Mouse (Mus musculus) neutrophil, adult 5-6 weeks (primary cell): ENCODE measurements around the gene Fgfr2. TPM values are rescaled to one million over a fixed set of nuclear protein-coding genes. Genes with fewer than 3 reads are reported as not detected.

ENCODE experiments used
- ATAC-seq: fragments of 151-379, 151-347 bp; 2 replicates; pipeline ENCODE4 v1.8.0; 2017; ENCODE audit warnings: mild to moderate bottlenecking, moderate TSS enrichment; ENCODE audit not compliant: insufficient number of reproducible peaks, poor library complexity, low FRiP score, severe bottlenecking; ENCODE audit errors: extremely low read depth
- total RNA-seq: library from RNA; stranded (forward); fragments of 200-1000 nt; gene quantifications from 2 replicates; pipeline ENCODE4 v1.2.3, GENCODE M21; 2017

Gene Fgfr2
- total RNA-seq, 1 experiment from 2014 or later: not detected

DNA sequence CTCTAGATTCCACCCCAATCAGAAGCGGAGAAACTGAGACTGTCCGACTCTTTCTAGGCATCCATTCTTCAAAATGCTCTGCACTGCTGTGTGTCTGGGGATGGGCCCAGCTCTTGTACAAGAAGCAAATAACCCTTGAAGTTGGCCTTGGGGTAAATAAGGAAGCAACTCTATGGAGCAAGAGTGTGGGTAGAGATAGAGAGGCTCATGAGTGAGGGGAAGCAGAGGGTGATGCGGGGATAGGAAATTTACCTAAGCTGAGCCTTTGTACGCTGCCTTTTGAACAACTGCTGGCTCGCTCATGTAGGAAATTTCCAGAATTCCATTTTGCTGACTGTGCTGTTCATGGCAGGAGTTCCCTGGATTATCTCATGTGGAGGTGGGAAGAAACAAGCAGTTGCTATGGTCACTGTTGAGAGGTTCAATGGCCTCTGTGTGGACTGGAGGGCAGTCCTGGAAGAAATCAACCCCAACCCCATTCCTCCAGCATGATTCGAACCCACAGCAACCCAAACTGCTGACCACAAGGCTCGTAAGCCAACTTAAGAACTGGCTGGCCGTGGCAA, 896.0 kb downstream of the Fgfr2 start:
- no peak for ATAC-seq

DNA sequence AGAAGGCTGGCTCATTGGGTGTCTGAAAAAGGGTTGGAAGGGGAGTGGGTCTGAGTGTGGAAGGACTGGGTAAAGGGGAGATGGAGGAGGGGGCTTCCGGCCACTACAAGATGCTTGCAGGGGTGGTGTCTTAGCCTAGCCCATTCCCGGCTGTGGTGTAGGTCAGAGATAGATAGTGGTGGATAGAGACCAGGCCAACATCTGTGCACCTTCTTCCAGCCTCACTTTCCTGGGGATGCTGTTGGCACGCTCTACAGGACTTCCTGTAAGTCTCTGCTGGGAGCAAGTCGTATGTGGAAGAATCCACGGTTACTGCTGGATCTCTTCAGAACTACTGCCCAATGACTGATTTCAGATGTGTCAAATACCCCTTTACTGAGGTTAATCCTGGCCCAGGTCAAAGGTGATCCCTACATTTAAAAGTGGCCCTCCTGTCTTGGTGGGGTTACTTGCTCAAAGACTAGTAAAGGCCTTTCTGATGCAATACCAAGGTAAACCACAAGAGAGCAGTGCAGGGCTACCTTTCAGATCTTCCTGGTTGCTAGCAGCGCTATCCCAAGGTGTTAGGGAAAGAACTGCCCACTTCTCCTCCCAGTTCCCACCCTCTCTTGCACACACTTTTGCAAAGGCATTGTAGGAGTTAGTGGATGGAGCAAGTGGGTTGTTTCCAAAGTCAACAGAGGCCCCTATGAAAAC, 896.6 kb downstream of the Fgfr2 start:
- peak; percentile 51; the same call in 1 of the 2 replicates for ATAC-seq

DNA sequence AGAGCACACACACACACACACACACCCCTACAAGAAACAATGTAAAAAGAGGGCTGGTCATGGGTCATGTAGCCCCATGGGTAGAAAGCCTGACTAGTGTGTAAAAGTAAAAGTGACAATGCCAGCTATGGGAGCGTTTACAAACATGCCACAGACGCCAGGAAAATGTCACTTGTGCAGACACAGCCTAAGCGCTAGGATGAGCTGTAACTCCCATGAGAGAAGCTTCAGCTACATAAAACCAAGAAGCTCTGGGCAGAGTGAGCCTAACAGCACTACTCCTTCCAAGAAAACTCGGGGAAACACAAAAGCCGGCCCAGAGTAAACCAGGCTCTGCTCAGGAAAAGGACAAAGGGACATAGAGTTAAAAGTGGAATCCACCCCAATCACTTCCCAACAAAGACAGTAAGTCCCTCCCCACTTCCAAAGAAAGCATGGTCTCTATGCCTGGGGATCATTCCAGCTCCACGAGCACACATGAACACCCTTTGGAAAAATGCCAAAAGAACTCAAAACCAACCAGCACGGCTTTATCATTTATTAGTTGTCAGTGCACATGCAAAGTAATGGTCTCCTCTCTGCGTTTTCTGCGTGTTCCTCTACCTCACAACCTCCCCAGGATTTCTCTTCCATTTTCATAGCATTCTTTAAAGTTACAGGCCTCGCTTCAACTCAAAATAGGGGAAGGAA, 899.6 kb downstream of the Fgfr2 start:
- no peak for ATAC-seq

DNA sequence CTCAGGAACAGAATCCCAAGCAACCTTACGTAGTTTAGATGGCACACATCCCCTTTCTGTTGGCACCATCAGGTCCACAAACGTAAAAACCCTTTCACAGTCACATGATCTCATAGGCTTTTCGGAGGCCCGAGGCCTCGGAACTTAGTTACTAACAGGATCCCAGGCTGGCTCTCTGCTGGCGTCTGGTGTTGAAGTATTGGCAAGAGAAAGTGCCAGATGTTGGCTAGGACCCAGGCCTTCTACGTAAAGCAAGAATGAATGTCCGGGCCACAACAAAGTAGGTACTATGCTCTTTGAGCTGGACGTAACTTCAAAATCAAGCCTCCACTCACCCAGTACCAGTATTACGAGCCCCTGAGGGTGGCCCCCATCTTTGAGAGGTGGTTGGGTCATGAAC, 909.1 kb downstream of the Fgfr2 start:
- ATAC-seq: no peak

DNA sequence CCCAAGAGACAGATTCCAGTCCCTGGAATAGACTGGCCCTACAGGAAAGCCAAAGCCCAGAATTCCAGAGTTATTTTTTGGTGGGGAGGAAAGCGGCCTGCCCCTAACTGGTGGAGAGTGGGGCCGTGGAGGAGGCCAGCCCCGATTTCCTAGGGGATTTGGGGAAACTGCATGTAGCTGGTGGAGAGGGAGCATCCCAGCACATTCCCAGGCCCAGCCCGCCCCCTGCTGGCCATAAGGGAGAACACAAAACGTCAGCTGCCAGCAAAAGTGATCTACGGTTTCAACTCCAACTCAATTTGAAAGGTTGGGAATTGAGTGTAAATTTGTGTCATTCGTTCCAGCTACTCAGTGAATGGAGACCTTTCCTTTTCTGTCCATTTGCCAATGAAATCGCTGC, 909.7 kb downstream of the Fgfr2 start:
- no peak for ATAC-seq

DNA sequence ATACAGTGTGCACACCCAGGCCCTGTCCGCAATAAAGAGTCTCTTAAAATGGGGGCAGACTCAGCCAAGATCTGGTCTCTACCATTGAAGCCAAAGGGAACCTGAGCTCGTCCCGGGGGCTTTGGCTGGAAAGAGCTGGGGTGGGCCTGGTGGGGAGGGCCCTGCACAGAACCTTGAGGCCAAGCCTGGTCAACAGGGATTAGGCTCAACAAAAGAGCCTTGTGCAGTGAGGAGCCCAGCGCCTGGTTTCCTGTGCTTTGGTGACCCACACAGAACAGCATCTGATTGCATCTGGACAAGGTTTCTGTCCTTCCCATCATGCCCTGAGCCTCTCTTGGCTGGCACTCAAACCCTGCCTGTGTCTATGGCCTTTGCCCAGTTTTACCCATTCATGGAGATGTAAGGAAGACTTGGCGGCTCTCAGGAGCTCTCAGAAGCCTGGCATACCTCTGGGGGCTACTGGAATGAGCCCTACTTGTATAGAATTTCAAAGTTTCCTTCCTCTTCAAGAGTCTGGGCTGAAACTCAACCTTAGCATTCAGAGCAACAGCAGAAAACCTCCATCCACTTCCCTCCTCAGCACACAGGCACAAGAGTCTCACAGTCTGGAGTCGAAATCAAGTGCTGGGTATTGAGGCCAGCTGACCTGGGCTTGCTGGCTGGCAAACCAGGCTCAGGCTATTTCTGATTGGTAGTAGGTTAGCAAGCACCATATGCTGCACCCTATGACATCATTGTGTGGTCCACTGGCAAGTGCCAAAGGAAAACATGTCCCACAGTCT, 911.0 kb downstream of the Fgfr2 start:
- no peak for ATAC-seq

DNA sequence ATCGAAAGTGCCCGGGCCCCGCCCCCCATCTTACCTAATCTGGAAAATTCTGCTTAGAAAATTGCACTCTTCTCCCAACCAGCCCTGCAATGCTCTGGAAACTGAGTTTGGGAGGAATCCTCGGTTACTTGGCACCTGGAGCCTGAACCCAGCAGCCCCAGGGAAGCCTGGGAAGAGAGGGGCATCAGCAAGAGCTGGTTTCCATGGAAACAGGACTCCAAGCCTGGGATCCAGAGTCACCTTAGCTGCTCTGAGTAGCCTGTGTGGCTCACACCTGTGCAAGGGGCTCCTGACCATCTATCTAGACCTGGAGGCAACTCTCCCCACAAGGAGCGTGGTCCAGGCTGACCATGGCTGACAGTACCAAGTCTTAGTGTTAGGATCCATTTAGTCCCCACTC, 912.5 kb downstream of the Fgfr2 start:
- no peak for ATAC-seq

DNA sequence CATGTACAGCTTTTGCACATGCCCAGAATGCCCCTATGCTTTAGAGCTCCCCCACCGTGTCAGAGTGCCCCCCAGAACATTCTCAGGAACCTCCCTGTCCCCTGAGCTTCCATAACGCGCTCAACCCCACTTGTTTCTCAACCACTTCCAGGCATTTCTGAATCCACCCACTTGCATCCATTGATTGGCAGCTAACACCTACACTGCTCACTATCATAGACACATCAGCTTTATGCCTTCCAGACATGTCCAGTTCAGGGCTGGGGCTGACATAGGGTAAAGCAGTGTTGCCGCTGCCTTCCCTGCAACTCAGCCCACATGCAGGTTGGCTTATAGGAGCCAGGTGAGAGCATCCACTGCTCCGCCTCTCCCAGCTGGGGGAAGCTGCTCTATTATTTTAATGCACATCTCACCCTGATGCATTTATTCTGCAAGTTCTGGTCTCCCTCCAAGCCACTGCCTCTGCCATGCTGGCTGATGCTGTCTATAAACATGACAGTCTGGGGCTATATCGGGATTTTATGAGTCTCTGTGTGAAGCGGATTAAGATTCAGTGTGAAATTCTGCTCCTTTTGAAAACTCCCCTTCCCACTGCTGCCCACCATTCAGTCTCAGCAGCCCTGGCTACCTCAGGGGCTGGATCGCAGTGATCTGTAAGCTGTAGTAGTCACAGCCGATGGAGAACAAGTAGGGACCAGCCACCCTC, 914.1 kb downstream of the Fgfr2 start:
- no peak for ATAC-seq

DNA sequence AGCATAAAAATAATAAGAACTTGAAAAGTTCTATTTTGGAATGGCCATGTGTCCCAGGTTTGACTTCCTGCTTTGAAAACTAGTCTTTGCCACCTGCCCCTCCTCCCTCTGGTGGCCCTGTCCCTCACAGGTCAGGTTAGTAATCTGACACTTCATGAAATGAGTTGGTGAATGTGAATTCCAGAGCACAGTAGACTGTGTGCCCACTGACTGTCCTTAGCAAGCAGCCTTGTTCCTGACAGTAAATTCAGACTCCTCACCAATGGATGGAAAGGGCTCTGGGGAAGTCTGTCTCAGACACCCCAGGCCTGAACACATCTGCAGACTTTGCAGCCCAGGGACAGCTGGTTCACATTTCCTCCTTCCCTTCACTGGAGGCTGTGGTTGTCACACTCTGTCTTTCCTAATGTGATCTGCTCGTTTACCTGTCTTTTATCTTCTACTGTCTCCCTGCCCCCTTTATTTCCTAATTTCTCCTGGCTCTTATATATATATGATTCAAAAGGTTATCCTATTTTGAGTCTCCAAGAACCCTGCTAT, 919.0 kb downstream of the Fgfr2 start:
- ATAC-seq: no peak

DNA sequence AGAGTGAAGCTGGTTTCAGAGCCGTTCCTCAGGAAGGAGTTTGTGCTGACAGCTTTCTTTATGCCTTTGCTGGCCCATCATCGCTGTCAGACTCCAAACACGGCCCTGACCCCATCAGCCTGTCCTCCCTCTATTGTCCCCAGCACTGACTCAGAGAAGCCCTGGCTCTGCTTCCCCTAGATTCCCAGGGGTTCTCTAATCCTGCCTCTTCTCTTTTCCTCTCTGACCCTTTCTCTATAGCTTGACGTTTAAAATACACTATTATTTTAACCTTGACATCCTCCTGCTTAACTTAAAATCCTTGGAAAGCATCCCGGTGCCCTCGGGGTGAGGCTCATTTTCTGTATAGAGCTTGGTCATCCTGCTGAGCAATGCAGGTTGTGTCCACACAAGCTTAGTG, 923.5 kb downstream of the Fgfr2 start:
- no peak for ATAC-seq

DNA sequence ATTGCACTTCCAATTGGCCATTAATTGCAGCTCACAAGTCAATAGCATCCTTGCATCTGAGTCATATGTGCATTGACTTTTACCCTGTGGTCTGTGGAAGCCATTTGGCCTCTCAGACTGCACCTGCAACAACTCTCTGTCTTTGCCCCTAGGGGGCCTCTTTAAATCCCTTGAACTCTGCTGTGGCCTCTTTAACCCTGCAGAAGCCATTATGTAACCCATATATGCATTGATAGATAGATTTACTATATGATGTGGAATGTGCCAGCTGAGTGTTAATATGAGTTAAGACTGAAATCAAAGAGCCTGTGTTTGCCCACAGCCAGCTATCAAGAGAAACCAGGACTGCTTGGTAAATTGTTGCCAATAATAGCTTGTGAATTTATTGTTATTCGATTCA, 924.3 kb downstream of the Fgfr2 start:
- ATAC-seq: no peak

DNA sequence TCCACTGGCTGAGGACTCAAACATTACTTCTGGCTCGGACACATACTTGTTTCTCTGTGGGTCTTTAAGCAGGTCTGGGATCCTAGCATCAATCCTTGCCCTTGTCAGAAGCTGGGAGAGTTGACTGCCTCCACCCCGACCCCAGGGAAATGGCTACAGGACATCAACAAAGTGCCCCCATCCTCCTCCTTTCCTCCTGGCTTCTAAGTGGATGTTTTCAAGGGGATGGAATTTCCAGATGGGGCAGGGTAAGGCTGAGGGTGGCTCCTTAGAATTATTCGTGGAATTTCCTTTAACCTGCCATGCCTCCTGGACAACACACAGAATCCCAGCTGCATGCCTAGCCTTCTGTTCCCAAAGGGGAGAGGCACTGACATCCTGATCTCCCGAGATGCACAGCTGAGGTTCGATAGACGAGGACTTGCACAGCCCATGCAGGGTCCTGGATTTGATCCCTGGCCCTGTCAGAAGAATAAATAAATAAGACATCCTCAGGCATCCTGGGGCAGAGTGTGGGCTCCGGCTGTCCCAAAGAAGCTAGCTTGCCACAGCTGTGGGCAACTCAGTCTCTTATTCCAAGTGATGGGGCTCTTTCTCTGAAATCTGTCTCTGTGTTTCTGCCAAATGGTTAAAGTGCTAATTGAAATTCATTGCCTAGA, 925.2 kb downstream of the Fgfr2 start:
- ATAC-seq: no peak

DNA sequence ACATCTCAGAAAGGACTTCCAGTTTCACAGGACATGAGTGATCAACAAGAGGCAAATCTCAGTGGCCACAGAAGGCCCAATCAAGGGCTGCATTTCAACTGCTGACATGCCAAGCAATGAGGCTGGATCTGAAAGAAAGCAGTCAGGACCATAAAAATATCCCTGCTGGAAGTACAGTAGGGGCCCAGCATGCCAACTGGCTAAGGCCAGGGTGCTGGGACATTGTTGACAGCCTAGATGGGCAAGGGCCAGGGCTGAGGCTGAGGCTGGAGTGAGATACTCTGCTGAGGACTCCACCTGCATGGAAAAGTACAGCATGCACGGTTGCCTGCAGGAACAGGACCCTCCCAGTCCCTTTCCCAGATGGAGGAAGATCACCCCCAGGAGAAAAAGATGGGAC, 926.6 kb downstream of the Fgfr2 start:
- no peak for ATAC-seq

DNA sequence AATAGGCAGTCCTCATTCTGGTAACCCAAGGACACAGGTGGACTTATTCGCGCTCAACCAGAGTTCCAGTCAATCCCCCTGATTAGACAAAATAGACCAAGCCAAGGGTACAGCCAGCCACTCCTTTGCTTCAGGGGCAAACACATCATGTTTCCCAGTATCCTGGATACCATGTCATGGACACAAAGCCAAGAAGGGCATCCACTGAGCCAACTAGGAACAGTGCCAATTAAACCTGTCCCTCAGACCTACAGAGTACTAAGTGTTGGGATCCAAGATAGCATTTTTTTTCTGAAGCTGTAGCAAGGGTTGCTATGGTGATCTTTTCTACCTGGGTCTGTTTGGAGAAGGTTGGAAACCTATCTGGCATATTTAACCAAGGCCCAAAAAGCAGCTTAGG, 929.5 kb downstream of the Fgfr2 start:
- ATAC-seq: no peak

DNA sequence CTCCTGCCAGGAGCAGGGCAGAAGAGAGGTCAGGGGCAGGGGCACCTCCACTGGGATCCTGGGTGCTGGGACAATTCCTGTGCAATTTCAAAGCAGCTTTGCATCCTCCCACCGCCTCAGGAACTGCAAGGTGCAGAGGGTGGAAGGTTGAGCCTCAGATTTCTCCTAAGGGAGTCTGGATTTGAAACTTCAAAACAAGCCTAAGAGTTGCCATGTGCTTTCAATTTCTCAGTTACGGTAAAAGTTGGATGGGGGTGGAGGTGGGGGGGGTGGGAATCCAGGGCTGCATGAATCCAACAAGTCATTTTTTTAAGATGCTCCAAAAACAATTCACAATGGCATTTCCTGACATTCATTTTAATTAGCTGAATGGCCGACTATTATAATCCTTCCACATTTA, 935.7 kb downstream of the Fgfr2 start:
- ATAC-seq: no peak

DNA sequence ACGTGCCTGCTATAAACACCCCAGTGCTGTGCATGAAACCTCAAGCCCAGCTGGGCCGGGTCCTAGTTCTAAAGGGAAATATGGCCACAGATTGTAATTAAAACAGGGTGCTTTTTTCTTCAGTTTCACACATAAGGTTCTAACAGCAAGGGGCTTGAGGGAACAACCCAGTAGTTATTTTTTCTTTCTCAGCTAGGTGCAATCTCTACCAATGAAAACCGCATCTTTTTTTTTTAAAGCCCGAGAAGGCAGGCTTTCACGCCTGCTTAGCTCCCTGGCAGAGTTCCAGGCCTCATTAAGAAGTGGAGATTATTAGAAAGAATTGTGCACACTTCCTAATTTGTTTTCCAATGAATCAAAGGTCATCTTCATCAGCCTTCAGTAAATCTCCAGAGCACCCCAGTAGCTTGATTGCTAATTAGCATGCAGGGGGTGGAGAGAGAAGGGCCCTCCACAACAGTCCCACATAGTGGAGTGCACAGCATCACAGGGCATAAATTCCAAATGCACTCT, 939.2 kb downstream of the Fgfr2 start:
- no peak for ATAC-seq

DNA sequence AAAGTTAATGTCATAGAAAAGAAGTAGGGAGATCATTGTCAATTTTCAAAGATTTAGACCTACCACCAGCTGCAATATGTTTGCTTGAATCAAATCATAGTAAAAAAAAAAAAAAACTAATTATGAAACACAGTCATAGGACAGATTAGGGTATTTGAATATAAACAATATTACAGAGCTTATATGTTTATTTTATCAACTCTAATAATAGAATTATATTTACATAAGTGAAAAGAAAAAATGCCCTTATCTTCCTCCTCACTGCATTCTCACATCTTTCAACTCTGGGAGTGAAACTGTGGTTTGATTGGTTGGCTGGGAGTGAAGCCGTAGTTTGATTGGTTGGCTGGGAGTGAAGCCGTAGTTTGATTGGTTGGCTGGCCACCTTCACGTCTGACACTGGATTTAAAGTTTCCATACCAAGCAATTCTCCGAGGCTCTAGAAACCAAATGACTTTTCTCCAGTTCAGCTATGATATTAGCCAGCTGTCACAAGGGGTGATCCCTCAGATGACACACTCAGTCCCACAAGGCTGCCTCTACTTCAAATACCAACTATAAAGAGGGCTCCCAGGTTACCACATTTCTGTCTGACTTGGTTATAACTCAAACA, 941.5 kb downstream of the Fgfr2 start:
- no peak for ATAC-seq

DNA sequence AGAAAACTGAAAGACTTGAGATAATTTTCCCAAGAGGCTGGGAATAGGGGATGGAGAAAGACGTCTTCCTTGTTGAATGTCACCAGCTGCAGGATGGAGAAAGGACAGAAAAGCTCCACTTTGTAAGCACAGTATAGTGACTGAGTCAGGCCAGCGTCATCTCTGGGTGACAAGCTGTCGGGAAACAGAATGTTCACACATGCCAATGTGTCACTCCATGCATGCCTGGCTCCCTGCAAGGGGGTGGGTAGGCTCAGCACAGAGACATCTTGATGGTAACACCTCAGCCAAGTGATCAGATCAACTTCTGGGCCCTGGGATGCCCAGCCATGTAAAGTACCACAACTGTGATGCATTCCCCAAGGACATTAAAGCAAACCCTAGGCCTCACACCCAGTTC, 942.1 kb downstream of the Fgfr2 start:
- no peak for ATAC-seq
